Mouse (Mus musculus): ENCODE data around the gene Gm16253. TPM values are rescaled to one million over a fixed set of nuclear protein-coding genes. Genes with fewer than 3 reads are reported as not detected.

The Gm16253 gene
- polyA plus RNA-seq, 1 experiment from 2014 or later = 1.7 TPM

DNA sequence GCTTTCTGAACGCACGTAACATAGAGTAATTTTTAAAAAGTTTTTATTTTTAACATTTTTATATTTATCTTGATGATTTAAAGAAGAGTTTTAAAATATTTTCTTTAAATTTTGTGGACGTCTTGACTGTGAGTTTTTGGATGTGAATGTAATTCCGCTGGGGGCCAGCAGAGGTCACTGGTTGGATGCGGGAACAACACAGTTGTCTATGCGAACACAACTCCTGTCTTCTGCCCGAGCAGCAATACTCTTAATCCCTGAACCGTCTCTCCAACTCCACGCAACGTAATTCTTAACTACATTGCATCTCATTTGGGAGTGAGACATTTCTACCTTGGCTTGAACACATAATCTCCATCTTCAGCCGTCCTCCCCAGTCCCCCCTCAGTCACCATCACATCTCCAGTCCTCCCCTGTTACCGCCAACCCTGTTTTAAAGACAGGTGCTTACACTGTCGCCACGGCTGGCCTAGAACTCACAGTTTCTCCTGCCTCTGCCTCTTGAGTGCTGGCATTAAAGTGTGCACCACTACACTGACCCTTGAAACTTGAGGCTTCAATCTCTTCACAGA is 29.3 kb upstream of the Gm16253 start:
- Histone ChIP-seq H3K27ac (replicated peaks) (no peak overlapping the region), H3K27me3 (replicated peaks) (peaks cover 9% of the 10 kb centered on the region; the same call in 1 of the 2 replicates), H3K4me3 (0 out of 2 replicates have a peak overlapping the region, but pooled peaks have one; percentile 15), H3K4me1 (peaks cover 40% of the 10 kb centered on the region), H3K9ac (no peak overlapping the region; the same call in 1 of the 2 replicates), H3K4me2 (peak overlapping the region; percentile 58), H3K36me3 (no peaks in the 10 kb centered on the region), H3K9me3 (no peaks in the 10 kb centered on the region)
- WGBS = 10% methylated on average over 14 of the region's 14 CpGs
- no peak for ATAC-seq (ENCODE audit: extremely low read depth, insufficient number of reproducible peaks, low FRiP score, low TSS enrichment)

DNA sequence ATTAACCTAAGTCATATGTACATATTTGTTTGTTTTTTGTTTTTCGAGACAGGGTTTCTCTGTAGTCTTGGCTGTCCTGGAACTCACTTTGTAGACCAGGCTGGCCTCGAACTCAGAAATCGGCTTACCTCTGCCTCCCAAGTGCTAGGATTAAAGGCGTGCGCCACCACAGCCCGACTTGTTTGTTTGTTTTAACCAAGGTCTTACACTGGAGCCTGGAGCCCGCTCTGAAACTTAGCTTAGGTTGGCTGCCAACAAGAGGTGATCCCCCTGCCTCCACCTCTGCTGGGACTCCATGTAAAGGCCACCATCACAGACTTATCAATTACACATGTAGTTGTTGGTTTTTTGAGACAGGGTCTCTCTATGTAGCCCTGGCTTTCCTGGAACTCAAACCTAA is 28.0 kb upstream of the Gm16253 start:
- Histone ChIP-seq H3K27ac (replicated peaks) (0 out of 2 replicates have a peak overlapping the region, but pooled peaks have one; percentile 51), H3K4me2 (no peak overlapping the region), H3K36me3 (no peaks in the 10 kb centered on the region), H3K9ac (no peak overlapping the region), H3K27me3 (replicated peaks) (no peaks in the 10 kb centered on the region), H3K4me1 (peaks cover 40% of the 10 kb centered on the region), H3K4me3 (no peak overlapping the region), H3K9me3 (no peaks in the 10 kb centered on the region)
- ATAC-seq (ENCODE audit: extremely low read depth, insufficient number of reproducible peaks, low FRiP score, low TSS enrichment) = no peak
- WGBS = 77% methylated on average over 7 of the region's 7 CpGs

- Histone ChIP-seq H3K9ac (peak overlapping the region; percentile 17; the same call in 1 of the 2 replicates), H3K27ac (replicated peaks) (peak overlapping the region; percentile 51)
These were observed 27.4 kb upstream of the Gm16253 start for GRCm38 (mm10) chr3:96549346-96549745.

GRCm38 (mm10) chr3:96551203-96551602 is 25.6 kb upstream of the Gm16253 start:
- Histone ChIP-seq H3K9me3 (no peaks in the 10 kb centered on the region), H3K4me3 (no peak overlapping the region), H3K27me3 (replicated peaks) (no peaks in the 10 kb centered on the region), H3K4me2 (peak overlapping the region; percentile 12; the same call in 1 of the 2 replicates), H3K36me3 (no peaks in the 10 kb centered on the region), H3K9ac (peak overlapping the region; percentile 69), H3K4me1 (peaks cover 62% of the 10 kb centered on the region), H3K27ac (replicated peaks) (0 out of 2 replicates have a peak overlapping the region, but pooled peaks have one; percentile 37)
- 15% methylated on average over 8 of the region's 8 CpGs for WGBS
- no peak for ATAC-seq (ENCODE audit: extremely low read depth, insufficient number of reproducible peaks, low FRiP score, low TSS enrichment)

More at GRCm38 (mm10) chr3:96549346-96549745, 27.4 kb upstream of the Gm16253 start:
- Histone ChIP-seq H3K4me2 (peak overlapping the region; percentile 4; the same call in 1 of the 2 replicates), H3K4me3 (no peak overlapping the region), H3K9me3 (no peaks in the 10 kb centered on the region), H3K4me1 (peaks cover 44% of the 10 kb centered on the region), H3K36me3 (no peaks in the 10 kb centered on the region), H3K27me3 (replicated peaks) (no peaks in the 10 kb centered on the region)
- no peak for ATAC-seq (ENCODE audit: extremely low read depth, insufficient number of reproducible peaks, low FRiP score, low TSS enrichment)
- 60% methylated on average over 5 of the region's 5 CpGs for WGBS

DNA sequence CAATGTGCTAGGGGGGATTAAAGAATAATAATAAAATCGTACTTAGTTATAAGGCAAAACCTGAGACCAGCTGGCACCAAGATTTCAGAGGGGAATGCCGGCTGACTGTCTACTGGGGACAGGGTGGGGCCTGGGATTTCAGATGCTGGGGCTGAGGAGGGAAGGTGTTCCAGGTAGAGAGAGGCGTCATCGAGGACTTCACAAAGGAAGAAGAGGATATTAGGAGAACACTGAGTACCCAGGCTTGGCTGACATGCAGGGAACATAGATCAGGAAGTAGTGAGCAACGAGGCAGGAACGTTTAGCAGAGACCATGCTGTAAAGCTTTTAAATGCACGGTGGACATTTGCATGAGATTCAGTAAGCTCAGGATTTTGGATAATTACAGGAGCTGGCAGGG is 24.9 kb upstream of the Gm16253 start:
- no peak overlapping the region for H3K4me2 ChIP-seq
- H3K9me3 ChIP-seq = no peaks in the 10 kb centered on the region
- ATAC-seq (ENCODE audit: extremely low read depth, insufficient number of reproducible peaks, low FRiP score, low TSS enrichment) = no peak
- WGBS = 62% methylated on average over 7 of the region's 7 CpGs
- H3K9ac ChIP-seq = peak overlapping the region; percentile 69; the same call in 1 of the 2 replicates
- no peaks in the 10 kb centered on the region for H3K36me3 ChIP-seq
- no peak overlapping the region for H3K4me3 ChIP-seq
- 0 out of 2 replicates have a peak overlapping the region, but pooled peaks have one; percentile 37 for H3K27ac ChIP-seq (replicated peaks)
- H3K4me1 ChIP-seq = peaks cover 64% of the 10 kb centered on the region
- H3K27me3 ChIP-seq (replicated peaks) = no peaks in the 10 kb centered on the region

DNA sequence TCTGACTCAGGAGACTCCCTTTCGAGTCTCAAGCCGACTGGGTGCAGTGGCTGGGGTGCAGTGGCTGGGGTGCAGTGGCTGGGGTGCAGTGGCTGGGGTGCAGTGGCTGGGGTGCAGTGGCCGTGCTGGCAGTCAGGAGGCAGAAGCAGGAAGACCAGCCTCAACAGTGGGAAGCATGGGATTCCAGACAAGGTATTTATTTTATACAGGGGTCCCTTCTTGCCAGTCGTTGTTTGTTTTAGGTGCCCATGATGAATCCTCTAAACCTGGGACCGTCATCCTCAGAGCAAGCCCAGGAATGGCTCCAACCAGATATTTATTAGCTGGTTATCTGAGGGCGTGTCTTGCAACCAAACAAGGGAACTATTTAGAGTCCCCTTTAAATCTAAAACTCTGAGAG is 23.2 kb upstream of the Gm16253 start:
- WGBS = 67% methylated on average over 6 of the region's 6 CpGs
- H3K4me2 ChIP-seq = no peak overlapping the region
- H3K27ac ChIP-seq (replicated peaks) = no peak overlapping the region
- H3K27me3 ChIP-seq (replicated peaks) = no peaks in the 10 kb centered on the region
- ATAC-seq (ENCODE audit: extremely low read depth, insufficient number of reproducible peaks, low FRiP score, low TSS enrichment) = no peak
- no peaks in the 10 kb centered on the region for H3K9me3 ChIP-seq
- peaks cover 59% of the 10 kb centered on the region for H3K4me1 ChIP-seq
- H3K4me3 ChIP-seq = no peak overlapping the region
- no peaks in the 10 kb centered on the region for H3K36me3 ChIP-seq
- no peak overlapping the region for H3K9ac ChIP-seq

DNA sequence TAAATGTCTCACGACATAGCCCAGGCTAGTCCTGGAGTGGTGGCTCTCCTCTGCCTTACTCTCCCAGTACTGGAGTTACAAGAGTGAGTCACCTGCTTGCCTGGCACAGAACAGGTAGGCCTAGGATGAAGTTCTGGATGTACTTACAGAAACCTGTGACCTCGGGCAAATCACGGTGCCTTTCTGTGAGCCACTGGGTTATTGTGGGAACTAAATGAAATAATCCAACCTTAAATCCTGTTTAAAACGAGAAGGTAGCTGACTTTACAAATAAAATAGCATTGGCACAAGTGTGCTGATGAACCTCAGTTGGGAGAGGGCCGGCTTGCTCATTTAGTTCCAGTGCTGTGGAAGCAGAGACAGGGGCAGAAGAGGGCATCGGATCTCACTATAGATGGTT is 22.5 kb upstream of the Gm16253 start:
- no peak overlapping the region for H3K4me2 ChIP-seq
- H3K36me3 ChIP-seq = peaks cover 6% of the 10 kb centered on the region
- H3K27ac ChIP-seq (replicated peaks) = peak overlapping the region; percentile 99
- H3K27me3 ChIP-seq (replicated peaks) = no peaks in the 10 kb centered on the region
- no peaks in the 10 kb centered on the region for H3K9me3 ChIP-seq
- 84% methylated on average over 6 of the region's 6 CpGs for WGBS
- H3K4me3 ChIP-seq = no peak overlapping the region
- no peak for ATAC-seq (ENCODE audit: extremely low read depth, insufficient number of reproducible peaks, low FRiP score, low TSS enrichment)
- H3K4me1 ChIP-seq = peaks cover 53% of the 10 kb centered on the region
- no peak overlapping the region for H3K9ac ChIP-seq

GRCm38 (mm10) chr3:96555041-96555596 is 21.7 kb upstream of the Gm16253 start:
- peaks cover 51% of the 10 kb centered on the region for H3K4me1 ChIP-seq
- H3K4me3 ChIP-seq = no peak overlapping the region
- peak overlapping the region; percentile 99 for H3K27ac ChIP-seq (replicated peaks)
- no peaks in the 10 kb centered on the region for H3K9me3 ChIP-seq
- H3K36me3 ChIP-seq = peaks cover 15% of the 10 kb centered on the region
- H3K27me3 ChIP-seq (replicated peaks) = no peaks in the 10 kb centered on the region
- ATAC-seq (ENCODE audit: extremely low read depth, insufficient number of reproducible peaks, low FRiP score, low TSS enrichment) = no peak
- 23% methylated on average over 12 of the region's 12 CpGs for WGBS
- peak overlapping the region; percentile 93 for H3K4me2 ChIP-seq
- H3K9ac ChIP-seq = peak overlapping the region; percentile 75

GRCm38 (mm10) chr3:96555999-96556614 is 20.7 kb upstream of the Gm16253 start:
- Histone ChIP-seq H3K27ac (replicated peaks) (peak overlapping the region; percentile 99), H3K9me3 (no peaks in the 10 kb centered on the region), H3K4me2 (peak overlapping the region; percentile 93), H3K4me3 (peak overlapping the region; percentile 96), H3K4me1 (peaks cover 52% of the 10 kb centered on the region), H3K36me3 (peaks cover 24% of the 10 kb centered on the region), H3K27me3 (replicated peaks) (no peaks in the 10 kb centered on the region), H3K9ac (peak overlapping the region; percentile 86)
- ATAC-seq (ENCODE audit: extremely low read depth, insufficient number of reproducible peaks, low FRiP score, low TSS enrichment) = no peak
- WGBS = 69% methylated on average over 15 of the region's 15 CpGs

- Histone ChIP-seq H3K36me3 (peaks cover 32% of the 10 kb centered on the region), H3K9me3 (no peaks in the 10 kb centered on the region), H3K4me2 (peak overlapping the region; percentile 93), H3K4me1 (peaks cover 51% of the 10 kb centered on the region), H3K27me3 (replicated peaks) (no peaks in the 10 kb centered on the region), H3K9ac (peak overlapping the region; percentile 86), H3K4me3 (peak overlapping the region; percentile 96), H3K27ac (replicated peaks) (peak overlapping the region; percentile 99)
- WGBS = 3% methylated on average over 22 of the region's 22 CpGs
- no peak for ATAC-seq (ENCODE audit: extremely low read depth, insufficient number of reproducible peaks, low FRiP score, low TSS enrichment)
These were observed 19.8 kb upstream of the Gm16253 start for GRCm38 (mm10) chr3:96556651-96557635.

GRCm38 (mm10) chr3:96557694-96558093 is 19.1 kb upstream of the Gm16253 start, which contains the start of gene Txnip:
Gene Txnip (plus strand): TSS chr3:96557957.
- Histone ChIP-seq H3K36me3 (peaks cover 32% of the 10 kb centered on the region), H3K9ac (peak within 1 kb of the TSS; percentile 100), H3K4me3 (peak within 1 kb of the TSS; percentile 96), H3K27ac (replicated peaks) (peak within 1 kb of the TSS; percentile 99), H3K4me2 (peak within 1 kb of the TSS; percentile 93), H3K4me1 (peaks cover 51% of the 10 kb centered on the region), H3K27me3 (replicated peaks) (no peaks in the 10 kb centered on the region), H3K9me3 (no peaks in the 10 kb centered on the region)
- WGBS = under 1% methylated on average over 26 of the region's 26 CpGs
- ATAC-seq (ENCODE audit: extremely low read depth, insufficient number of reproducible peaks, low FRiP score, low TSS enrichment) = peak; percentile 98

Data from heart, embryonic 13.5 days (tissue).